Mouse (Mus musculus): Measurements from ENCODE around the gene Tmem262. TPM values are rescaled to one million over a fixed set of nuclear protein-coding genes. Genes with fewer than 3 reads are reported as not detected.

Gene Tmem262
- polyA plus RNA-seq, 1 experiment, result not detected

DNA sequence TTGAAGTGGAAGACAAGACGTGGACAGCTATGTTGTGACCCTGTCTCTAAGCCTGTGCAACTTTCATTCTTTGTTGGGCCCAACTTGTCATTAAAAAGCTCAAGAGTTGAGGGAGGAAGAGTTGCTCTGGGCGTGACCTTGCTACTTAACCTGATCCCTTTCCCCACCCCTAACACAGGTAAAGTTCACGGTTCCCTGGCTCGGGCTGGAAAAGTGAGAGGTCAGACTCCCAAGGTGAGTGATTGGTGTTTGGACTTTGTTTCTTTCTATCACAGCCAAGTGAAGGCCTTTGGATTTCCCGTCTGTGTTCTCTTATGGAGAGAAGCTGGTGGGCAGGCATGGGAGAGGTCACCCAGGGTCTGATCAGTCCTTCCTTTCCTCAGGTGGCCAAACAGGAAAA is 20.9 kb upstream of the Tmem262 start:
- peaks cover 38% of the 10 kb centered on the region for H3K36me3 ChIP-seq (replicated peaks; ENCODE audit: low read length)
- H3K4me3 ChIP-seq (replicated peaks), result peak overlapping the region; percentile 100
- H3K9me3 ChIP-seq, result no peaks in the 10 kb centered on the region
- H3K4me1 ChIP-seq, result peaks cover 69% of the 10 kb centered on the region
- no peaks in the 10 kb centered on the region for H3K27me3 ChIP-seq (replicated peaks)
- TF ChIP-seq FLI1 (IDR thresholded peaks at IDR 0.05; ENCODE audit: low read length), result no peak
- no peak for TF ChIP-seq GATA1 (IDR thresholded peaks at IDR 0.05; ENCODE audit: borderline replicate concordance, low read length)

DNA sequence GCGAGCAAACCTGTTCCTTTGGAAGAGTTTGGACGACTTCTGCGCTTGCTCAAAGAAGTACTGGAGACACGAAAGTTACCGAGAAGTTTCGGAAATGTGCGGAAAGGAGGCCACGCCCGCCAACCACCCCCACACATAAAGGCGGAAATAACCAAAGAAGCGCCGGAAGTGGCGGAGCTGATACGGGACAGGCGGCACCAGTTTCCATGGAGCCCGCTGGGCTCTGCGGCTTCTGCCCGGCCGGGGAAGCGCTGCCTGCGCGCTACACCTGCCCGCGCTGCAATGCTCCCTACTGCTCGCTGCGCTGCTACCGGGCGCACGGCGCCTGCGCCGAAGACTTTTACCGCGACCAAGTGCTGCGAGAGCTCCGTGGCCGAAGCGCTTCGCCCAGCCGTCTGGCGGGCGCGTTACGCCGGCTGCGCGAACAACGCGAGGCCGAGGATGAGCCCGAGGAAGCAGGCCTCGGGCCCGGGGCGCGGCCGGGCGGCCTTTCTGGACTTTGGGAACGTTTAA is 18.8 kb upstream of the Tmem262 start, which contains the start of gene Znhit2:
Gene Znhit2, plus strand, starts transcription at position 172 of the 513 bp plus-strand sequence.
- H3K9me3 ChIP-seq, result no peaks in the 10 kb centered on the region
- H3K4me1 ChIP-seq, result peaks cover 59% of the 10 kb centered on the region
- peak; percentile 90; the same call in 1 of the 2 replicates for TF ChIP-seq FLI1 (IDR thresholded peaks at IDR 0.05; ENCODE audit: low read length)
- peak; percentile 93 for TF ChIP-seq GATA1 (IDR thresholded peaks at IDR 0.05; ENCODE audit: borderline replicate concordance, low read length)
- peaks cover 25% of the 10 kb centered on the region for H3K36me3 ChIP-seq (replicated peaks; ENCODE audit: low read length)
- peak within 1 kb of the TSS; percentile 97 for H3K4me3 ChIP-seq (replicated peaks)
- H3K27me3 ChIP-seq (replicated peaks), result no peaks in the 10 kb centered on the region

DNA sequence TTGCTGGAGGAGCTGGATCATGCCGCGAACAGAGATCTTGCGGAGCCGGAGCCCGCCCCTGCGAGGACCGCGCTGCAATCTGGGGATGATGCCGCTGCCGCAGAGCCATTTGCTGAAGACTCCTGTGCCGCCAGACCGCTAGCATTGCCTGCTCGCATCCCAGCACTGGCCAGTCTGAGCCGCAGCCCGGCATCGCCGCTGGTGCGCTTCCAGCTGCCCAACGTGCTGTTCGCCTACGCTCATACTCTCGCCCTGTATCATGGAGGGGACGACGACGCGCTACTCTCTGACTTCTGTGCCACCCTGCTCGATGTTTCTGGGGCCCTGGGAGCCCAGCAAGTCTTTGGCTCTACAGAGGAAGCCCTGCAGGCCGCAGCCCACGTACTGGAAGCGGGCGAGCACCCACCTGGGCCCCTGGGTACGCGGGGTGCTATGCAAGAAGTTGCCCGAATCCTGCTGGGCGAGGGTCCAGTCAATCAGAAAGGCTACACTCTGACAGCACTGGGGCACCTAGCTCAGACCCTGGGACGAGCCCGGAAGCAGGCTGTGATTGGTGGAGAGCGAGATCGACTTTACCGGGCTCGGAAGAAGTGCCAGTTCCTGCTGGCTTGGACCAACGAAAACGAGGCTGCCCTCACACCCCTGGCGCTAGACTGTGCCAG is 18.1 kb upstream of the Tmem262 start:
- Histone ChIP-seq H3K4me1 (peaks cover 59% of the 10 kb centered on the region), H3K9me3 (no peaks in the 10 kb centered on the region), H3K36me3 (replicated peaks; ENCODE audit: low read length) (peaks cover 23% of the 10 kb centered on the region), H3K27me3 (replicated peaks) (no peaks in the 10 kb centered on the region), H3K4me3 (replicated peaks) (peak overlapping the region; percentile 97)
- no peak for TF ChIP-seq GATA1 (IDR thresholded peaks at IDR 0.05; ENCODE audit: borderline replicate concordance, low read length)
- TF ChIP-seq FLI1 (IDR thresholded peaks at IDR 0.05; ENCODE audit: low read length), result no peak

DNA sequence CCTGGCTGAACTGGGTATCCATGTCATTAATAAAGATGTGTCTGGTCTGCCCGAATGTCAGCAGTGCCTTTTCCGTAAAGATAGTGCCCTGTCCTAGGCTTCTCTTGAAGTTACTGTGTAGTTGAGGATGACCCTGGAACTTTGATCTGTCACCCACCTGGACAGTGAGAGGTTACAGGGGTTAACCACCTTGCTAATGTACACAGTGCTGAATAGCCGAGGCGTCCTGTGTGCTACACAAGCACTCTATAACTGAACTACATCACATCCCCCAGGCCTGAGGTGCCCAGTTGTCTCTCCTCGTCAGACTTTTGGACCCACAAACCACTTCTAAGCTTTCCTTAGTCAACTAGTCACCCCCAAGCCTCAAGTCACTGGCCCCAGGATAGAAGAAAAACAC is 17.4 kb upstream of the Tmem262 start:
- peak overlapping the region; percentile 97 for H3K4me3 ChIP-seq (replicated peaks)
- H3K27me3 ChIP-seq (replicated peaks), result no peaks in the 10 kb centered on the region
- peaks cover 59% of the 10 kb centered on the region for H3K4me1 ChIP-seq
- H3K9me3 ChIP-seq, result no peaks in the 10 kb centered on the region
- H3K36me3 ChIP-seq (replicated peaks; ENCODE audit: low read length), result peaks cover 23% of the 10 kb centered on the region
- TF ChIP-seq FLI1 (IDR thresholded peaks at IDR 0.05; ENCODE audit: low read length) (no peak), GATA1 (IDR thresholded peaks at IDR 0.05; ENCODE audit: borderline replicate concordance, low read length) (no peak)

DNA sequence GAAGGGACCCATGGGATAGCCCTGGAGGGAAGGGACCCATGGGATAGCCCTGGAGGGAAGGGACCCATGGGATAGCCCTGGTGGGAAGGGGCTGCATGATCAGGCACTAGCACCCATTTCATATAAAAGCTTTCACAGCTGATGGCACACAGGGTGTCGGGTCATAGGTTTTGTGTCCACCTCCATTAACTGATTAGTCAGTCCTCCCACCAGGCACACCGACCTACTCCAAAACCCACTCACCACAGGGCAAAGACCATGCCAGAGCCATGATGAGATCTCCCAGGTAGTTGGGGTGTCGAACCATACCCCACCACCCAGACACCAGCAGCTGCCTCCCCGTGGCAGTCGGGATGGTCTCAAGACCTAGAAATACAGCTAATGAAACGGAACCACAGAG is 16.8 kb upstream of the Tmem262 start:
- Histone ChIP-seq H3K9me3 (no peaks in the 10 kb centered on the region), H3K27me3 (replicated peaks) (no peaks in the 10 kb centered on the region), H3K4me1 (peaks cover 65% of the 10 kb centered on the region), H3K36me3 (replicated peaks; ENCODE audit: low read length) (peaks cover 25% of the 10 kb centered on the region), H3K4me3 (replicated peaks) (peak overlapping the region; percentile 69)
- no peak for TF ChIP-seq GATA1 (IDR thresholded peaks at IDR 0.05; ENCODE audit: borderline replicate concordance, low read length)
- TF ChIP-seq FLI1 (IDR thresholded peaks at IDR 0.05; ENCODE audit: low read length), result no peak

DNA sequence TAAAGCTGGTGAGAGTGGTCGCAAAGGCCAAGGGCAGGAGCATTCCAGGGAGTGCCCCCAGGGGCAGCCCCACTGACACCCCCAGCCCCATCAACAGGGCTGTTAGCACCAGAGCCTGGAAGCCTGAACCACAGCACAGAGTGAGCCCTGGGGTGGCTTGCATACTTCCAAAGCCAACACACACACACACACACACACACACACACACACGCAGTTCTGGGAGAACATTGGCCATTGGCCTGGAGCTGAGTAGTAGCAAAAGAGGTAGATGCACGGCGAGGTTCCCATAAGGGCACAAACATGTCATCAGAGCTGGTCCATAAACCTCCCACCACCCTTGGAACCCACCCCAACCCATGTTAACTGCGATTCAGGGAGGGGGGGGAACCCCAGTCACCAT is 13.3 kb upstream of the Tmem262 start:
- no peaks in the 10 kb centered on the region for H3K27me3 ChIP-seq (replicated peaks)
- H3K9me3 ChIP-seq, result no peaks in the 10 kb centered on the region
- H3K4me3 ChIP-seq (replicated peaks), result peak overlapping the region; percentile 94
- TF ChIP-seq FLI1 (IDR thresholded peaks at IDR 0.05; ENCODE audit: low read length) (no peak), GATA1 (IDR thresholded peaks at IDR 0.05; ENCODE audit: borderline replicate concordance, low read length) (no peak)
- peaks cover 50% of the 10 kb centered on the region for H3K36me3 ChIP-seq (replicated peaks; ENCODE audit: low read length)
- peaks cover 63% of the 10 kb centered on the region for H3K4me1 ChIP-seq

DNA sequence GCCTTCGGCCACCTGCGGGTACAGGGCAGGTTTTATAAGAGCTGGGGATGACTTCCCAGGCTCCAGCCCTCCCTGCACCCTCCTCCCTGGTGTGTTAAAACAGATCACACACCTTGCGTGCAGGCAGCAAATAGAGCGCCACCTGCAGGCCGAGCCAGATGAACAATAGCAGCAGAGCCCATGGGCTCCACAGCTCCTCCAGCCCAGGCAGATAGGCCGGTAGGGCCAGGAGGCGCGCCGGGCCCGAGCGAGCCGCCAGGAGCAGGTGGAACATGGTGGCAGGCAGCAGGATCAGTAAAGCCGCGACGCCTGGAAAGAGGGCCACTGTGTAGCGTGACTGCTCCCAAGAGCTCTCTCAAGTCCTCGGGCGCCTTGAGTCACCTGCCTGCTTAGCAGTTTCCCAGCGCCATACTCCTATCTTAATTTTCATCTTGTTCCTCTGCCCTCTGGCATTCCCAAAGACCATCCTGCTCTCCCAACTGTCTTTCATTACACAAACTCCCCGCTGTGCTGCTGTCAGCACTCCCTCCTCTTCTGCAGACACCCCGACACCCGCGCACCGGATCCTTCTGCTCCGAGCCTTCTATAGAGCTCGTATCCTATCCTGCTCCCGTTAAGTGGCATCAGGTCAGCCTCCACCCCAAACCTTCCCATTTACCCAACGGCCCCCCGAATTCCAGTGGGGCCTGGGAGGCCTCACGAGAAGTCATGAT is 12.7 kb upstream of the Tmem262 start:
- TF ChIP-seq GATA1 (IDR thresholded peaks at IDR 0.05; ENCODE audit: borderline replicate concordance, low read length) (no peak), FLI1 (IDR thresholded peaks at IDR 0.05; ENCODE audit: low read length) (no peak)
- H3K4me3 ChIP-seq (replicated peaks), result peak overlapping the region; percentile 94
- H3K4me1 ChIP-seq, result peaks cover 57% of the 10 kb centered on the region
- peaks cover 56% of the 10 kb centered on the region for H3K36me3 ChIP-seq (replicated peaks; ENCODE audit: low read length)
- no peaks in the 10 kb centered on the region for H3K9me3 ChIP-seq
- H3K27me3 ChIP-seq (replicated peaks), result no peaks in the 10 kb centered on the region

DNA sequence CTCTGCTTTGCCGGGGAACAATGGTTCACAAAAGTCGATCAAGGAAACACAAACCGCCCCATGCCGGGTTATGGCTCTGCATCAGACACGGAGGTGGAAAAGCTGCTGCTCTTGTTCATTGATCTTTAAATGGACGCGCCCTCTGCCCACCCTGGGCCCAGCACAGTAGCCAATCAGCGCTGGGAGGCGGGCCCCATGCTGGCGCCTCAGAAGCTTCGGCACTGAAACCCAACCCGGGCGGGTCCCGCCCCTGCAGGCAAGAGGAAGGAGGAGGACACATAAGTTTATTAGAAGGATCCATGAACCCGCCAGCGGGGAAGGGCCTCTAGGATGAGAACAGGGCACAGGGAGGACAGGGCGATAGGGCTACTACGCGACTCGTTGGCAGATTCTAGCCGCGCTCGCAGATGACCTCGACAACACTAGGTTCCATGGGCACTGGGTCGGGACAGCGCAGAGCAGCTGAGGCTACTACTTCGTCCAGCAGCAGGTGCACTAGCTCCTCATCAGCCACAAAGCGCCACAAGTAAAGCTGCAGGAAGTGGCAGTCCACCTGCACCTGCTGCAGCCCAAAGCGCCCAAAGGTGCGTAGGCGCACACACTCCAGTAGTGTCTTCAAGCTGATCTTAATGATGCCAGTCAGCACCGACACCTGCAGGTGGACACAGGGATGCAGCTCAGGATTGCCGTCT is 12.0 kb upstream of the Tmem262 start, which contains the start of gene Tm7sf2:
Gene Tm7sf2, minus strand, starts transcription at position 650 of the 692 bp plus-strand sequence.
- Histone ChIP-seq H3K4me1 (peaks cover 50% of the 10 kb centered on the region), H3K4me3 (replicated peaks) (peak within 1 kb of the TSS; percentile 94), H3K27me3 (replicated peaks) (no peaks in the 10 kb centered on the region), H3K36me3 (replicated peaks; ENCODE audit: low read length) (peaks cover 61% of the 10 kb centered on the region), H3K9me3 (no peaks in the 10 kb centered on the region)
- TF ChIP-seq GATA1 (IDR thresholded peaks at IDR 0.05; ENCODE audit: borderline replicate concordance, low read length) (no peak), FLI1 (IDR thresholded peaks at IDR 0.05; ENCODE audit: low read length) (no peak)

DNA sequence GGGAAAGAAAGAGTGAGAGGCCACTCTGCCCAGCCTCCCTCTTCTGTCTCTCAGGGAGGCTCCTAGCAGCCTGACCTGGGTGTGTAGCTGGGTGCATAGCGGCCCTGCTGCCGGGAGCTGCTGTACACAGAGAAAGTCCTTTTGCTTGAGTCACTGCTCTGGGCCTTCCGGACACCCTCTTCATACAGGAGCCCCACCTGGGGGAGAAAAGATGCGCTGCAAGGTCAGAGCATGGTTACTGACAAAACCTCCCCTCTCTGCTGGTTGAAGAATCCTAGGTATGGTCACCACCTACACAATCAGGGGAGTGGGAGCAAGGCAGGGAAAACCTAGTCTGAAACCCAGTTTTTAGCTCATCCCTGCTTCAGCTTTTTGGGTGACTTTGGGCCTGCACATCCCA is 10.9 kb upstream of the Tmem262 start:
- TF ChIP-seq GATA1 (IDR thresholded peaks at IDR 0.05; ENCODE audit: borderline replicate concordance, low read length) (no peak), FLI1 (IDR thresholded peaks at IDR 0.05; ENCODE audit: low read length) (no peak)
- no peaks in the 10 kb centered on the region for H3K9me3 ChIP-seq
- H3K4me3 ChIP-seq (replicated peaks), result no peak overlapping the region
- peaks cover 64% of the 10 kb centered on the region for H3K36me3 ChIP-seq (replicated peaks; ENCODE audit: low read length)
- H3K4me1 ChIP-seq, result peaks cover 39% of the 10 kb centered on the region
- H3K27me3 ChIP-seq (replicated peaks), result no peaks in the 10 kb centered on the region
